ENCODE assay signal across 26 mouse cellular contexts in the genomic region with DNA sequence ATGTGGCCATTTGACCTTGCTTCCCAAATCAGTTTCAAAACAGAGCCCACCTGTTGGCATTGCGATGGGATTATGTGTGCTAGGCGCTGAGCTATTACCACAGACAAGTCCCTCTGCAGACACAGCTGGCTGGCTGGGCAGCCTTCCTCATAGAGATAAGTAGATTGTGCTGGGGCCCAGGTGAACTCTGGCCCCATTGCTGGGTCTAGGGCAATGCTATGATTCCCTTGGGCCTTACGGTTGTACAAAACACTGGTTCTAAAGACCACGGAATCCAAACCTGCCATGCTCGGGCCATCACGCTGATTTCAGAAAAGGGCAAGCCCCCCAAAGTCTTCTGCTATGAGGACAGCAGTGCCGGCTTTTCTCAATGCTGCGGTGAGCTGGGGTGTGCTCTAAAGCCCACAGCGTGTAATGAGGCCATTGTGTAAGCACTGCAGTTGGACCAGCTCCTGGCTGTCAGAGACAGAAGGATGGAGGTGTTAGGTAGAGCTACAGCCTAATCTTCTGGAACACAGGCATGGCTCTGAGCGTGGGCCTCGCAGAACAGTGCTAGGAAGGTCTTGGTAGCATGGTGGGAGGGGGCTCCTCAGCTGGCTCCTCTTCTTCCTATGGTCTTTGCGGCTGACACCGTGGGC. TPM values are rescaled to one million over a fixed set of nuclear protein-coding genes. Genes with fewer than 3 reads are reported as not detected.
DNase-seq lines count a peak whose midpoint lies in the region; ATAC-seq and TF ChIP-seq lines count a peak whose summit lies in the region.
"Had no signal": no experiment of that assay in that cellular context is flagged by ENCODE, and none has a peak within 500 bp of the region (broad histone marks: within the 10 kb centered on the region; RNA-seq: fewer than 3 reads in every experiment).

No protein-coding gene starts in this region.

- no peak for TF ChIP-seq EP300 in stomach, postnatal 0 days (optimal IDR thresholded peaks at IDR 0.05)

- H3K4me1 ChIP-seq in midbrain, embryonic 10.5 days: peaks cover 11% of the 10 kb centered on the region
- H3K4me1 ChIP-seq in midbrain, embryonic 13.5 days (replicated peaks): peaks cover 6% of the 10 kb centered on the region; the same call in 1 of the 2 replicates
- peaks cover 4% of the 10 kb centered on the region; the same call in 1 of the 2 replicates for H3K4me1 ChIP-seq in stomach, embryonic 15.5 days
- H3K4me1 ChIP-seq in stomach, postnatal 0 days (replicated peaks; ENCODE audit: control insufficient read depth, insufficient read depth): peaks cover 3% of the 10 kb centered on the region
- peaks cover 6% of the 10 kb centered on the region; the same call in 1 of the 2 replicates for H3K4me1 ChIP-seq in intestine, postnatal 0 days (replicated peaks; ENCODE audit: control insufficient read depth, insufficient read depth, low read length)
- H3K4me1 ChIP-seq: embryonic facial prominence, embryonic 12.5 days; forebrain, embryonic 13.5 days had no signal

- WGBS in midbrain, embryonic 10.5 days: 87% methylated on average over 13 of the region's 13 CpGs
- 74% methylated on average over 13 of the region's 13 CpGs for WGBS in midbrain, embryonic 13.5 days
- 73% methylated on average over 13 of the region's 13 CpGs for WGBS in stomach, embryonic 15.5 days
- 69% methylated on average over 13 of the region's 13 CpGs for WGBS in stomach, postnatal 0 days
- WGBS in intestine, postnatal 0 days: 63% methylated on average over 13 of the region's 13 CpGs

- H3K27me3 ChIP-seq in midbrain, embryonic 10.5 days (ENCODE audit: low read depth, poor library complexity, severe bottlenecking): no peaks in the 10 kb centered on the region
- 0 out of 2 replicates have a peak, but pooled peaks cover 3% of the 10 kb centered on the region for H3K27me3 ChIP-seq in midbrain, embryonic 13.5 days
- H3K27me3 ChIP-seq in stomach, embryonic 15.5 days (replicated peaks): no peaks in the 10 kb centered on the region
- no peaks in the 10 kb centered on the region for H3K27me3 ChIP-seq in stomach, postnatal 0 days (ENCODE audit: control insufficient read depth, insufficient read depth, low read length)
- H3K27me3 ChIP-seq in intestine, postnatal 0 days (replicated peaks; ENCODE audit: control insufficient read depth, insufficient read depth, low read length): no peaks in the 10 kb centered on the region
- H3K27me3 ChIP-seq: CH12.LX; forebrain, embryonic 13.5 days; Patski had no signal

- TF ChIP-seq CTCF in stomach, postnatal 0 days (IDR thresholded peaks at IDR 0.05; ENCODE audit: low read depth): no peak
- no peak for TF ChIP-seq CTCF in intestine, postnatal 0 days (IDR thresholded peaks at IDR 0.05; ENCODE audit: low read depth)

- no peak for DNase-seq in midbrain, embryonic 10.5 days (ENCODE audit: low spot score)
- DNase-seq in stomach, postnatal 0 days (ENCODE audit: low spot score): no peak
- no peak for DNase-seq in lung, postnatal 36 days
- DNase-seq in heart, postnatal 36 days: no peak
- DNase-seq: adrenal gland, adult 8-10 months; adrenal gland, postnatal 14 days; adrenal gland, postnatal 36 days; B cell, adult 2 months; cerebellum, adult 11-12 months; cerebellum, adult 2 months; cerebellum, adult 9-10 months; cerebellum, postnatal 10 days; cerebellum, postnatal 25 days had no signal

- H3K4me2 ChIP-seq in midbrain, embryonic 13.5 days (replicated peaks): no peak overlapping the region
- no peak overlapping the region for H3K4me2 ChIP-seq in stomach, embryonic 15.5 days
- H3K4me2 ChIP-seq in stomach, postnatal 0 days (replicated peaks; ENCODE audit: low read depth): no peak overlapping the region
- no peak overlapping the region; the same call in 1 of the 2 replicates for H3K4me2 ChIP-seq in intestine, postnatal 0 days (replicated peaks; ENCODE audit: low read depth)
- H3K4me2 ChIP-seq: embryonic facial prominence, embryonic 12.5 days; forebrain, embryonic 13.5 days had no signal

- intact Hi-C loops in heart, postnatal 36 days (cut with DNase I): no loop called here

- no peak overlapping the region for H3K4me3 ChIP-seq in midbrain, embryonic 10.5 days
- H3K4me3 ChIP-seq in midbrain, embryonic 13.5 days (replicated peaks): no peak overlapping the region
- H3K4me3 ChIP-seq in stomach, embryonic 15.5 days (replicated peaks): no peak overlapping the region
- no peak overlapping the region for H3K4me3 ChIP-seq in stomach, postnatal 0 days (ENCODE audit: low read depth, low read length)
- H3K4me3 ChIP-seq in intestine, postnatal 0 days (ENCODE audit: low read depth, low read length): no peak overlapping the region
- H3K4me3 ChIP-seq: embryonic facial prominence, embryonic 10.5 days; embryonic facial prominence, embryonic 12.5 days; forebrain, embryonic 13.5 days had no signal

- H3K9ac ChIP-seq in midbrain, embryonic 13.5 days (replicated peaks): no peak overlapping the region
- no peak overlapping the region for H3K9ac ChIP-seq in stomach, embryonic 15.5 days
- no peak overlapping the region for H3K9ac ChIP-seq in stomach, postnatal 0 days (ENCODE audit: low read length)
- H3K9ac ChIP-seq in intestine, postnatal 0 days (ENCODE audit: low read depth, low read length): no peak overlapping the region
- H3K9ac ChIP-seq: embryonic facial prominence, embryonic 12.5 days; forebrain, embryonic 13.5 days had no signal

- 0 out of 2 replicates have a peak overlapping the region, but pooled peaks have one; percentile 23 for H3K27ac ChIP-seq in midbrain, embryonic 10.5 days (replicated peaks)
- no peak overlapping the region for H3K27ac ChIP-seq in midbrain, embryonic 13.5 days
- no peak overlapping the region for H3K27ac ChIP-seq in stomach, embryonic 15.5 days
- no peak overlapping the region for H3K27ac ChIP-seq in stomach, postnatal 0 days (replicated peaks)
- no peak overlapping the region for H3K27ac ChIP-seq in intestine, postnatal 0 days (ENCODE audit: low read depth, low read length)
- H3K27ac ChIP-seq: embryonic facial prominence, embryonic 10.5 days; embryonic facial prominence, embryonic 12.5 days; forebrain, embryonic 13.5 days had no signal

- ATAC-seq in midbrain, embryonic 13.5 days: no peak
- ATAC-seq in stomach, embryonic 15.5 days (ENCODE audit: insufficient read depth, low FRiP score, low read depth): 0 out of 2 replicates have a peak, but pooled peaks have one; percentile 39
- no peak for ATAC-seq in stomach, postnatal 0 days (ENCODE audit: low FRiP score, low TSS enrichment)
- ATAC-seq in intestine, postnatal 0 days: peak; percentile 81
- ATAC-seq: activated CD4-positive, CD25-positive, alpha-beta regulatory T cell, adult 4 months; CD4-positive, CD25-positive, alpha-beta regulatory T cell, adult 4 months; forebrain, embryonic 13.5 days; Patski had no signal

- no peaks in the 10 kb centered on the region for H3K36me3 ChIP-seq in midbrain, embryonic 10.5 days
- H3K36me3 ChIP-seq in midbrain, embryonic 13.5 days: no peaks in the 10 kb centered on the region
- no peaks in the 10 kb centered on the region for H3K36me3 ChIP-seq in stomach, embryonic 15.5 days
- H3K36me3 ChIP-seq in stomach, postnatal 0 days (ENCODE audit: control insufficient read depth, insufficient read depth, low read length): no peaks in the 10 kb centered on the region
- H3K36me3 ChIP-seq in intestine, postnatal 0 days (ENCODE audit: control insufficient read depth, insufficient read depth): no peaks in the 10 kb centered on the region
- H3K36me3 ChIP-seq: embryonic facial prominence, embryonic 10.5 days; embryonic facial prominence, embryonic 12.5 days; G1E had no signal

- no peaks in the 10 kb centered on the region for H3K9me3 ChIP-seq in midbrain, embryonic 10.5 days (replicated peaks)
- H3K9me3 ChIP-seq in midbrain, embryonic 13.5 days: no peaks in the 10 kb centered on the region
- no peaks in the 10 kb centered on the region for H3K9me3 ChIP-seq in stomach, embryonic 15.5 days
- no peaks in the 10 kb centered on the region for H3K9me3 ChIP-seq in stomach, postnatal 0 days (ENCODE audit: control insufficient read depth, low read length)
- no peaks in the 10 kb centered on the region for H3K9me3 ChIP-seq in intestine, postnatal 0 days (ENCODE audit: control insufficient read depth)
- H3K9me3 ChIP-seq: embryonic facial prominence, embryonic 10.5 days; embryonic facial prominence, embryonic 12.5 days; forebrain, embryonic 13.5 days; G1E had no signal

RNA-seq across cellular contexts. Expression of a gene that starts 51.2 kb away (rescaled TPM):
- polyA plus RNA-seq in midbrain, embryonic 10.5 days (2016; fragmentation: Nextera tagmentation; extraction: Ambion mirVana): 0.42 TPM in 1 of 2 replicates, not detected in the other
- 0.75 and 1.5 TPM in 2 replicates for polyA plus RNA-seq in midbrain, embryonic 13.5 days (2015; fragmentation: Nextera tagmentation; extraction: Ambion mirVana)
- polyA plus RNA-seq in stomach, embryonic 15.5 days (2015; fragmentation: Nextera tagmentation; extraction: Ambion mirVana): 138 and 168 TPM in 2 replicates
- polyA plus RNA-seq in stomach, postnatal 0 days (2015; fragmentation: Nextera tagmentation; extraction: Ambion mirVana): 193 and 214 TPM in 2 replicates
- polyA plus RNA-seq in intestine, postnatal 0 days (2015; fragmentation: Nextera tagmentation; extraction: Ambion mirVana): 5.9 and 8.2 TPM in 2 replicates
- not detected for total RNA-seq in heart, postnatal 36 days (2021)
- total RNA-seq: adrenal gland, adult 18-20 months; adrenal gland, adult 8-10 months; adrenal gland, postnatal 14 days; adrenal gland, postnatal 36 days; CH12.LX; G1E had no signal
- polyA plus RNA-seq: activated CD4-positive, CD25-positive, alpha-beta regulatory T cell, adult 4 months; CD4-positive, CD25-positive, alpha-beta regulatory T cell, adult 4 months; cortical plate, adult 2 months; forebrain, embryonic 13.5 days; G1E; Patski had no signal

Comparison
In these comparisons a context has a peak if more than half of its experiments do, and no peak if none do; other contexts are left out.
1. ATAC-seq: peak in stomach, embryonic 15.5 days (single experiment) and intestine, postnatal 0 days (single experiment); none in midbrain, embryonic 13.5 days (single experiment) and stomach, postnatal 0 days (single experiment).
2. RNA of a gene that starts 51.2 kb away (polyA plus RNA-seq): 193 to 214 TPM in stomach, postnatal 0 days and 138 to 168 TPM in stomach, embryonic 15.5 days; 5.9 to 8.2 TPM in intestine, postnatal 0 days, 0.75 to 1.5 TPM in midbrain, embryonic 13.5 days and 0.42 TPM in midbrain, embryonic 10.5 days; every median in the first group is over 10 times any median in the second.